Mouse (Mus musculus) layer of hippocampus, adult 2 months (tissue): ENCODE data around the gene Cdkn1c. TPM values are rescaled to one million over a fixed set of nuclear protein-coding genes. Genes with fewer than 3 reads are reported as not detected.

Experiments used
- DNase-seq, 2 experiments: peaks; one replicate each; pipeline ENCODE4 v3.0.0; 2022; ENCODE audit warnings: low spot score in 2 of 2
- H3K27ac ChIP-seq: fragments of 200-600 bp; 2 replicates; pipeline ENCODE4 v1.8.1; 2022
- H3K4me3 ChIP-seq: fragments of 200-600 bp; 2 replicates; pipeline ENCODE4 v1.8.1; 2022; ENCODE audit warnings: mild to moderate bottlenecking
- CTCF ChIP-seq: fragments of 200-600 bp; conservative IDR thresholded peaks from 2 replicates; pipeline ENCODE4 v1.8.1; 2022; ENCODE audit warnings: antibody characterized with exemption, mild to moderate bottlenecking, moderate library complexity
- total RNA-seq, 2 experiments: library from RNA; stranded (reverse); gene quantifications; 2 replicates each; pipeline ENCODE4 v1.2.3; 2021

Cdkn1c gene
- total RNA-seq, 2 experiments from 2014 or later: 2.5 to 6.7 TPM

DNA sequence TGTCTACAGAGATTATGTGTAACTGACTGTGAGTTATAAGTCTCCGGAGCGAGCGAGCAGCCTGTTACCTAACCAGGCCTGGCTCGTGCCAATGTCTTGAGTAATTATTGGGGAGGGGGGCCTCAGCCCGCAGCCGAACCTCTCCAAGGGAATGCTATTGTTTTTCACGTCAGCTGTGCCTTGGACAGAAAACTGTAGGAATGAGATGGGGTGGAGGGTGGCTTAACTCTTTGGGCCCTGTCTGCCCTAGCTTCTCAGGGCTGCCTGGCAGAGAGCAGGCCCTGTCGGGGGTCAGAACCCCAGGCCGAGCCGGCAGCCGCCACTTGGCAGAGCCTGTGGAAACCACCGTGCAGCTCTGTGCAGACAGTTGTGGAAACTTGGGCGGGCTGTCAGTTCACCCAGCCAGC is 52.2 kb downstream of the Cdkn1c start:
- DNase-seq: no peak
- Histone ChIP-seq H3K4me3 (no peak overlapping the region), H3K27ac (no peak overlapping the region)
- no peak for TF ChIP-seq CTCF

Other genes starting within 250 kb of the Cdkn1c start
- under 1 TPM; 0.29 to 0.54 TPM for gene Slc22a18, start 12.7 kb upstream of the Cdkn1c start, total RNA-seq
- gene Phlda2, start 42.1 kb upstream of the Cdkn1c start, total RNA-seq: not detected
- 100 to 1,000 TPM; 106 to 119 TPM for gene Nap1l4, start 88.1 kb upstream of the Cdkn1c start, total RNA-seq
- 10 to 100 TPM; 38.4 to 42.0 TPM for gene Cars, start 139.0 kb upstream of the Cdkn1c start, total RNA-seq
- not detected for gene Tnfrsf26, start 167.7 kb upstream of the Cdkn1c start, total RNA-seq
- 1 to 10 TPM; 2.6 to 2.8 TPM for gene Tnfrsf22, start 188.6 kb upstream of the Cdkn1c start, total RNA-seq
- gene Tnfrsf23, start 224.8 kb upstream of the Cdkn1c start, total RNA-seq: 1 to 10 TPM; 1.3 to 1.6 TPM